Mouse (Mus musculus): ENCODE results near the gene Adck2.

Adck2 gene

GRCm38 (mm10) chr6:39573791-39574554 is at the start of gene Adck2:
Gene Adck2 (plus strand): TSS chr6:39573873.
- in situ Hi-C loops (cut with MboI; ENCODE audit: unreplicated experiment in 2 of 2): loop anchor here (10.0 to 25.0 kb wide), 4 partner anchors 151 to 751 kb away; partner anchors contain the start of genes Agk (in 1 of the 2) and Braf (in 1 of the 2)

GRCm38 (mm10) chr6:39526797-39527196 is 46.9 kb upstream of the Adck2 start:
- in situ Hi-C loops (cut with MboI; ENCODE audit: unreplicated experiment in 2 of 2): no loop called here

- in situ Hi-C loops (cut with MboI; ENCODE audit: unreplicated experiment in 2 of 2): no loop called here
These were observed 46.3 kb upstream of the Adck2 start for GRCm38 (mm10) chr6:39527337-39527784.

- in situ Hi-C loops (cut with MboI; ENCODE audit: unreplicated experiment in 2 of 2): no loop called here
These were observed 45.9 kb upstream of the Adck2 start for GRCm38 (mm10) chr6:39527811-39528210.

GRCm38 (mm10) chr6:39528671-39529535 is 44.8 kb upstream of the Adck2 start:
- in situ Hi-C loops (cut with MboI; ENCODE audit: unreplicated experiment in 2 of 2): no loop called here

GRCm38 (mm10) chr6:39534944-39535343 is 38.7 kb upstream of the Adck2 start:
- in situ Hi-C loops (cut with MboI; ENCODE audit: unreplicated experiment in 2 of 2): no loop called here

- in situ Hi-C loops (cut with MboI; ENCODE audit: unreplicated experiment in 2 of 2): no loop called here
These were observed 37.1 kb upstream of the Adck2 start for GRCm38 (mm10) chr6:39536621-39537020.

GRCm38 (mm10) chr6:39537276-39537675 is 36.4 kb upstream of the Adck2 start:
- in situ Hi-C loops (cut with MboI; ENCODE audit: unreplicated experiment in 2 of 2): no loop called here

- in situ Hi-C loops (cut with MboI; ENCODE audit: unreplicated experiment in 2 of 2): no loop called here
These were observed 35.4 kb upstream of the Adck2 start for GRCm38 (mm10) chr6:39538227-39538626.

GRCm38 (mm10) chr6:39539679-39540155 is 34.0 kb upstream of the Adck2 start:
- in situ Hi-C loops (cut with MboI; ENCODE audit: unreplicated experiment in 2 of 2): no loop called here

GRCm38 (mm10) chr6:39540563-39540962 is 33.1 kb upstream of the Adck2 start:
- in situ Hi-C loops (cut with MboI; ENCODE audit: unreplicated experiment in 2 of 2): no loop called here

GRCm38 (mm10) chr6:39542631-39543597 is 30.8 kb upstream of the Adck2 start:
- in situ Hi-C loops (cut with MboI; ENCODE audit: unreplicated experiment in 2 of 2): no loop called here

GRCm38 (mm10) chr6:39543769-39544420 is 29.8 kb upstream of the Adck2 start:
- in situ Hi-C loops (cut with MboI; ENCODE audit: unreplicated experiment in 2 of 2): no loop called here

- in situ Hi-C loops (cut with MboI; ENCODE audit: unreplicated experiment in 2 of 2): no loop called here
These were observed 28.2 kb upstream of the Adck2 start for GRCm38 (mm10) chr6:39545474-39545873.

GRCm38 (mm10) chr6:39548030-39548429 is 25.6 kb upstream of the Adck2 start:
- in situ Hi-C loops (cut with MboI; ENCODE audit: unreplicated experiment in 2 of 2): no loop called here

GRCm38 (mm10) chr6:39551981-39552636 is 21.6 kb upstream of the Adck2 start:
- in situ Hi-C loops (cut with MboI; ENCODE audit: unreplicated experiment in 2 of 2): loop anchor here (25.0 kb wide), 2 partner anchors 190 to 365 kb away; no protein-coding TSS in a partner anchor

GRCm38 (mm10) chr6:39554888-39555647 is 18.6 kb upstream of the Adck2 start:
- in situ Hi-C loops (cut with MboI; ENCODE audit: unreplicated experiment in 2 of 2): loop anchor here (25.0 kb wide), 2 partner anchors 193 to 368 kb away; no protein-coding TSS in a partner anchor

GRCm38 (mm10) chr6:39555648-39555945 is 18.1 kb upstream of the Adck2 start:
- in situ Hi-C loops (cut with MboI; ENCODE audit: unreplicated experiment in 2 of 2): loop anchor here (25.0 kb wide), 2 partner anchors 193 to 368 kb away; no protein-coding TSS in a partner anchor

All from v-Abl transformed pro-B cells (cell line).